Mouse (Mus musculus): Measurements from ENCODE around the gene Setdb1. TPM values are rescaled to one million over a fixed set of nuclear protein-coding genes. Genes with fewer than 3 reads are reported as not detected.
"Not testable (repeated sequence)": the region's sequence is repeated elsewhere in the genome, so short reads cannot be mapped to it uniquely, and the experiment has no call there.

Setdb1 gene
- 35.9 and 36.9 TPM in 2 replicates for polyA plus RNA-seq (2015; fragmentation: Nextera tagmentation; extraction: Ambion mirVana)

- WGBS, result under 1% methylated on average over 31 of the region's 57 CpGs
- H3K27ac ChIP-seq, result peak within 1 kb of the TSS; percentile 35; the same call in 1 of the 2 replicates
- 0 out of 2 replicates have a peak within 1 kb of the TSS, but pooled peaks have one; percentile 39 for H3K9ac ChIP-seq
- H3K27me3 ChIP-seq, H3K4me1 ChIP-seq, H3K9me3 ChIP-seq: not testable (repeated sequence)
- peak; percentile 93 for ATAC-seq (ENCODE audit: insufficient number of reproducible peaks, low FRiP score, low TSS enrichment, low read depth)
- peaks cover 17% of the 10 kb centered on the region for H3K36me3 ChIP-seq
- H3K4me3 ChIP-seq, result peak within 1 kb of the TSS; percentile 47
- H3K4me2 ChIP-seq, result peak within 1 kb of the TSS; percentile 34; the same call in 1 of the 2 replicates
Measured at GRCm38 (mm10) chr3:95356701-95357449, at the start of gene Setdb1. TSS of gene Setdb1 (minus strand) at chr3:95357202.

DNA sequence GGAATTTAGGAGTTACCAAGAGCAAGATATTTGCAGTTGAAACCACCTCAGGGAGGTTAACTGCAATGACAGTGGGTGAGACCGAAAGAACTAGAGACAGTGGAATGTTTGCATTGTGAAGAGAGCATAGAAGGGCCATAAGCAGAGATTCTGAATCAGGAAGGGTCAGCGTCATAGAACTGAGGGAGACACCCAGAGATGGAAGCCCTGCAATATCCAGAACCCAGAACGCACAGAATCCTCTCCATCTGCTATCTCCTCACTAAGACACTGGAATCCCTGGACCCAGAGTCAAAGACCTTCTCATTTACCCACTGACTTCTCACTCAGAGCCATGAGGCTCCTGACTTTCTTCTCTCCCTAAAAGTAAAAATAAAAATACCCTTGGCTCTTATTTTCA is 45.7 kb upstream of the Setdb1 start, which contains the start of gene 4930558C23Rik:
TSS of gene 4930558C23Rik (minus strand) at position 101 of the 400 bp plus-strand sequence.
- H3K9me3 ChIP-seq, result no peaks in the 10 kb centered on the region
- no peak for ATAC-seq (ENCODE audit: insufficient number of reproducible peaks, low FRiP score, low TSS enrichment, low read depth)
- H3K36me3 ChIP-seq, result no peaks in the 10 kb centered on the region
- H3K9ac ChIP-seq, result no peak within 1 kb of the TSS
- H3K4me3 ChIP-seq, result no peak within 1 kb of the TSS
- 93% methylated on average over 3 of the region's 3 CpGs for WGBS
- no peak within 1 kb of the TSS for H3K4me2 ChIP-seq
- no peaks in the 10 kb centered on the region for H3K4me1 ChIP-seq
- no peak within 1 kb of the TSS for H3K27ac ChIP-seq
- no peaks in the 10 kb centered on the region for H3K27me3 ChIP-seq

- no peaks in the 10 kb centered on the region for H3K27me3 ChIP-seq
- H3K4me3 ChIP-seq, result no peak overlapping the region
- WGBS, result 86% methylated on average over 4 of the region's 4 CpGs
- no peak overlapping the region for H3K4me2 ChIP-seq
- no peaks in the 10 kb centered on the region for H3K9me3 ChIP-seq
- H3K4me1 ChIP-seq, result no peaks in the 10 kb centered on the region
- no peak overlapping the region for H3K9ac ChIP-seq
- ATAC-seq (ENCODE audit: insufficient number of reproducible peaks, low FRiP score, low TSS enrichment, low read depth), result no peak
- no peaks in the 10 kb centered on the region for H3K36me3 ChIP-seq
- H3K27ac ChIP-seq, result no peak overlapping the region
Measured at GRCm38 (mm10) chr3:95394385-95394784, 37.4 kb upstream of the Setdb1 start.

DNA sequence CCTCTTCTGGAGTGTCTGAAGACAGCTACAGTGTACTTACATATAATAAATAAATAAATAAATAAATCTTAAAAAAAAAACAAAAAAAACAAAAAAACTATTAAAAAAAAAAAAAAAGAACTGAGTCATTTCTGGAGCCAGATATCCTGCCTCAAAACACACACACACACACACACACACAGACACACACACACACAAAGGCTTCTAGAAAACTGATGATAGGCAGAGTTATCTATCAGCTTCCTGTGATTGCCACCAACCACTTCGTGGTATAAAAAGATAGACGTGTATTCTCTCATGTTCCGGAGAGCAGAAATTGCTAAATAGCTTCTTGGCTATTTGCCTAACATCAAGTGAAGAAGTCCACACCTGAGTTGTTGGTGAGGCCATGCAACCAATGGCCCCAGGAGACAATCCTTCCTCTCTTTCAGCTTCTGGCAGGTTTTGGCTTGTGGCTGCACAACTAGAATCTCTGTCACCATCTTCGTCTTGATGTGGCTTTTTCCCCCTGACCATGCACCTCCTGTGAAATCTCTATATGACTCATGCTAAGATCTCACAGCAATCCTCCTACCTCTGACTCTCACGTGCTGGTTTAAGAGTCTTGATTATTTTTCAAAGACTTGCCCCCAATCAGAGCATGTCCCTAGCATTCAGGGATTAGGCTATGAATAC is 28.5 kb upstream of the Setdb1 start:
- H3K4me1 ChIP-seq, result no peaks in the 10 kb centered on the region
- no peak overlapping the region for H3K4me3 ChIP-seq
- no peak for ATAC-seq (ENCODE audit: insufficient number of reproducible peaks, low FRiP score, low TSS enrichment, low read depth)
- no peak overlapping the region for H3K9ac ChIP-seq
- H3K36me3 ChIP-seq, result no peaks in the 10 kb centered on the region
- no peaks in the 10 kb centered on the region for H3K27me3 ChIP-seq
- 77% methylated on average over 5 of the region's 5 CpGs for WGBS
- no peaks in the 10 kb centered on the region for H3K9me3 ChIP-seq
- H3K4me2 ChIP-seq, result no peak overlapping the region
- H3K27ac ChIP-seq, result no peak overlapping the region

DNA sequence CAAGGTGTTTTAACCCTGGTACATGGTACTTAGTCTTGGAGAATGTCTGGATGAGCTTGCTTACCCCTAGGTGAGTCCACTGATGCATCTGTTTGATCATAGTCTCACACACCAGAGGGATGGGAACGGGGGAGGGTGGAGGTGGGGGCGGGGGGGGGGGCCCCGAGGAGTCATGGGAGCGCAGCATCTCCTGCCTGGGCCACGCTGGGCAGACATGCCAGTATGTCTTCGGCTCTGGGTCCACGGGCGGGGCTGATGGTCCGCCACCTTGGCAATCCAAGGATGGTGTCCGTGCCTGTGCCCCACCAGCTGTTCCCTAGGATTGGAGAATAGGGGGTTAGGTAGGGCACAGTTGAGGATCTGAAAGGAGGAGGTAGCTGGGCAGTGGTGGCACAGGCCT is 16.2 kb upstream of the Setdb1 start:
- Histone ChIP-seq H3K27ac (no peak overlapping the region), H3K36me3 (no peaks in the 10 kb centered on the region), H3K4me2 (no peak overlapping the region), H3K9me3 (peaks cover 3% of the 10 kb centered on the region; the same call in 1 of the 2 replicates), H3K4me3 (no peak overlapping the region), H3K27me3 (no peaks in the 10 kb centered on the region), H3K4me1 (no peaks in the 10 kb centered on the region), H3K9ac (no peak overlapping the region)
- no peak for ATAC-seq (ENCODE audit: insufficient number of reproducible peaks, low FRiP score, low TSS enrichment, low read depth)
- WGBS, result 94% methylated on average over 10 of the region's 10 CpGs

DNA sequence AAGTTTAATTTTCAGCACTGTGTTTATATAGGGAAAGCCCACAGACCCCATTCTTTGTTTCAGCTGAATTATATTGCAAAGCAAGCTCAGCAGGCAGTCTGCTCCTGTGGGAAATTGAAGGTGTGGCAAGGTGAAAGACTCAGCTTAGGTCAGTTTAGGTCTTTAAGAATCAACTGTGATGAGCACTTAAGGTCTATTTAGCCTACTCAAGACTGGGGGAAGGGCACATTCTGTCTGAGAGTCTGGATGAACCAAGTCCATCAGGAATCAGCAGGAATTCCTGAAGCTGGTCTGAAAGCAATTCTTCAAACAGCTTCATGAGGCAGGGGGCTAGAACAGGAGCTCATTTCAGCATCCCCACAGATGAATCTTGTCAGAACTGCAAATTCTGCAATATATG is 13.1 kb upstream of the Setdb1 start:
- Histone ChIP-seq H3K4me3 (no peak overlapping the region), H3K27me3 (no peaks in the 10 kb centered on the region), H3K36me3 (no peaks in the 10 kb centered on the region), H3K9me3 (no peaks in the 10 kb centered on the region), H3K4me1 (no peaks in the 10 kb centered on the region), H3K27ac (no peak overlapping the region), H3K9ac (no peak overlapping the region), H3K4me2 (no peak overlapping the region)
- ATAC-seq (ENCODE audit: insufficient number of reproducible peaks, low FRiP score, low TSS enrichment, low read depth), result no peak

DNA sequence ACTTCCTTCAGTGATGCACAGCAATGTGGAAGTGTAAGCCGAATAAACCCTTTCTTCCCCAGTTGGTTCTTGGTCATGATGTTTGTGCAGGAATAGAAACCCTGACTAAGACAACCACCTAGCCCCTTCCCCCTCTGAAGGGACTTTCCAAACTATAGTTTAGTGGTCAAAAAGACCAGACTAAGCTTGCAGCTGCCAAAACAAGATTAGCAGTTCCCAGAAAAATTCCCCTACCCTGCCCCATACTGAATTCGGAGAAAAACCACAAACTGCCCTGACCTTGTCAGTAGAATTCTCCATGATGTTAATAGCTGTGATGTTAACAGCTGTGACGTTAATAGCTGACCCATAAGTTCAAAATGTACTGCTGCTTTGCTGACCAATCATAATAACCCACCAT is 3.3 kb upstream of the Setdb1 start:
- H3K9ac ChIP-seq; H3K4me1 ChIP-seq; H3K27me3 ChIP-seq; H3K27ac ChIP-seq; H3K4me3 ChIP-seq; H3K4me2 ChIP-seq; H3K36me3 ChIP-seq; ATAC-seq (ENCODE audit: insufficient number of reproducible peaks, low FRiP score, low TSS enrichment, low read depth); H3K9me3 ChIP-seq: not testable (repeated sequence)
- 77% methylated on average over 3 of the region's 3 CpGs for WGBS

- Histone ChIP-seq H3K27ac (no peak overlapping the region), H3K4me3 (no peak overlapping the region), H3K9me3 (no peaks in the 10 kb centered on the region), H3K4me1 (no peaks in the 10 kb centered on the region; the same call in 1 of the 2 replicates), H3K36me3 (peaks cover 11% of the 10 kb centered on the region), H3K9ac (no peak overlapping the region), H3K27me3 (no peaks in the 10 kb centered on the region), H3K4me2 (no peak overlapping the region)
- ATAC-seq (ENCODE audit: insufficient number of reproducible peaks, low FRiP score, low TSS enrichment, low read depth), result no peak
- 95% methylated on average over 2 of the region's 2 CpGs for WGBS
Measured at GRCm38 (mm10) chr3:95357746-95358145, 744 bp upstream of the Setdb1 start.

GRCm38 (mm10) chr3:95355911-95356544 is 974 bp downstream of the Setdb1 start:
- H3K27me3 ChIP-seq; H3K9ac ChIP-seq; H3K4me2 ChIP-seq; H3K27ac ChIP-seq; ATAC-seq (ENCODE audit: insufficient number of reproducible peaks, low FRiP score, low TSS enrichment, low read depth); H3K9me3 ChIP-seq; H3K4me1 ChIP-seq: not testable (repeated sequence)
- H3K4me3 ChIP-seq, result peak overlapping the region; percentile 47
- WGBS, result 19% methylated on average over 10 of the region's 19 CpGs
- H3K36me3 ChIP-seq, result peaks cover 22% of the 10 kb centered on the region

DNA sequence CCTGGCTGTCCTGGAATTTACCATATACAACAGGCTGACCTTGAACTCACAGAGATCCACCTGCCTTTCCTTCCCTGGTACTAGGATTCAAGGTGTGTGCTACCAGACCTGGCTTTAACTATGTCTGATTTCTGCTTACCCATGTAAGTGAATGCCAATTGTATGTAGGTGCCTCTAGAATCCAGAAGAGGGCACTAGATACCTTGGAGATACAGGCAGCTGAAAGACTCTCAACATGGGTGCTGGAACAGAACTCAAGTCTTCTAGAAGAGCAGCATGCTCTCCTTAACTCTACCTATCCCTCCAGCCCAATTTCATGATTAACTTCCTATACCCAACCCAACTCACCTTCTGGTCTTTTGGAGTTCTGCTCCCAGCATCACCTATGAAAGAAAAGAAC is 7.5 kb downstream of the Setdb1 start:
- Histone ChIP-seq H3K9ac (no peak overlapping the region), H3K4me2 (no peak overlapping the region), H3K4me3 (no peak overlapping the region), H3K4me1 (no peaks in the 10 kb centered on the region), H3K9me3 (no peaks in the 10 kb centered on the region), H3K36me3 (peaks cover 75% of the 10 kb centered on the region), H3K27me3 (no peaks in the 10 kb centered on the region), H3K27ac (no peak overlapping the region)
- ATAC-seq (ENCODE audit: insufficient number of reproducible peaks, low FRiP score, low TSS enrichment, low read depth), result no peak

DNA sequence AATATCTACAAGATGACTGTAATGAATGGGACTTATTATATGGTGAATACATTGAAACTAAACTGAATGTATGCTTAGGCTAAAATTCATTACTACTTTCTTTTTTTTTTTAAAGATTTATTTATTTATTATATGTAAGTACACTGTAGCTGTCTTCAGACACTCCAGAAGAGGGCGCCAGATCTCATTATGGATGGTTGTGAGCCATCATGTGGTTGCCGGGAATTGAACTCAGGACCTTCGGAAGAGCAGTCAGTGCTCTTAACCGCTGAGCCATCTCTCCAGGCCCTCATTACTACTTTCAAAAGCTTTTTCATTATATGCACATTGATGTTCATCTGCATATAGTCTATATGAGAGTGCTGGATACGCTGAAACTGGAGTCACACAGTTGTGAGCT is 8.7 kb downstream of the Setdb1 start:
- not testable (repeated sequence) for H3K9me3 ChIP-seq; H3K4me2 ChIP-seq; ATAC-seq (ENCODE audit: insufficient number of reproducible peaks, low FRiP score, low TSS enrichment, low read depth); H3K27ac ChIP-seq; H3K4me1 ChIP-seq; H3K9ac ChIP-seq; H3K4me3 ChIP-seq; H3K27me3 ChIP-seq
- peaks cover 76% of the 10 kb centered on the region for H3K36me3 ChIP-seq
- 92% methylated on average over 5 of the region's 5 CpGs for WGBS

- ATAC-seq (ENCODE audit: insufficient number of reproducible peaks, low FRiP score, low TSS enrichment, low read depth), result no peak
- H3K4me1 ChIP-seq, result no peaks in the 10 kb centered on the region
- H3K9me3 ChIP-seq, result no peaks in the 10 kb centered on the region
- no peak overlapping the region for H3K9ac ChIP-seq
- H3K4me2 ChIP-seq, result no peak overlapping the region
- 94% methylated on average over 7 of the region's 7 CpGs for WGBS
- no peak overlapping the region for H3K27ac ChIP-seq
- no peak overlapping the region for H3K4me3 ChIP-seq
- H3K36me3 ChIP-seq, result peaks cover 78% of the 10 kb centered on the region
- H3K27me3 ChIP-seq, result no peaks in the 10 kb centered on the region
Measured at GRCm38 (mm10) chr3:95346454-95346853, 10.5 kb downstream of the Setdb1 start.
